Comparison of ENCODE assay signal across 9 mouse cellular contexts in the genomic region with DNA sequence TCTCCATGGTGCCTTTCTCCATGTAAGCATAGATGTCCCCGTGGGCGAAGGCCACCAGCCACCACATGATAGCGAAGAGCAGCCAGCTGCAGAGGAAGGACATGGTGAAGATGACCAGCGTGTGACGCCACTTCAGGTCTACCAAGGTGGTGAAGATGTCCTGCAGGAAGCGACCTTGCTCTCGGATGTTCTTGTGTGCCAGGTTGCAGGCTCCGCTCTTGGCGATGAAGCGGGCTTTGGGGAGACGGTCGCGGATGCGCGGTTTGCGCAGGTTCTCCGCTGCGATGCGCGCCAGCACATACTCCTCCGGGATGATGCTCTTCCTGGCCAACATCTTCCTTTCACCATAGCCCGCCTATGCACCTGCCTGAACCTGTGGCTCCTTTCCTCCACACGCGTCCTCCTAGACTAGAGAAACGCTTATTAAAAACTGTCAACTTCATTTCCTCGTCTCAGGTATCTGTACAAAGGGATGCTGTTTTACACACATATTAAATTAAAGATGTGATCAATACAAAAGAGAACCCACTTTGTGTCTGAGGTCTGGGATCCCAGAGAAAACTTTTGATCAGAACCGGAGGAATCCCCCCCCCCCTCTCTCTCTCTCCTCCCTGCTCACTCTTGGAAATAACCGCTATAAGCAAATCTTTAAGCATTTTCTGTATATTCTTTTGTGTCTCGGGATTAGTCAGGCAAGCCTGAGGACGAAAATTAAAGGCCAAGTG. TPM values are rescaled to one million over a fixed set of nuclear protein-coding genes. Genes with fewer than 3 reads are reported as not detected.
DNase-seq lines count a peak whose midpoint lies in the region; ATAC-seq and TF ChIP-seq lines count a peak whose summit lies in the region.
"Had no signal": no experiment of that assay in that cellular context is flagged by ENCODE, and none has a peak within 500 bp of the region (broad histone marks: within the 10 kb centered on the region; RNA-seq: fewer than 3 reads in every experiment).

No protein-coding gene starts in this region.

- H3K4me3 ChIP-seq in gastrocnemius, adult 2 months, result peak overlapping the region; percentile 71
- peak overlapping the region; percentile 44 for H3K4me3 ChIP-seq in forebrain, postnatal 0 days (ENCODE audit: low read depth, low read length)
- H3K4me3 ChIP-seq in liver, embryonic 12.5 days, result peak overlapping the region; percentile 9
- no peak overlapping the region for H3K4me3 ChIP-seq in thymus, adult 2 months (ENCODE audit: control insufficient read depth, insufficient read depth, low read length)
- H3K4me3 ChIP-seq: erythroblast, embryonic 14.5 days had no signal

- no peak for DNase-seq in gastrocnemius, adult 2 months
- no peak for DNase-seq in gastrocnemius, postnatal 25 days
- DNase-seq in ES-CJ7 (ENCODE audit: low read depth, low spot score), result peak; percentile 37
- DNase-seq in forebrain, postnatal 0 days, result peak; percentile 37
- peak; percentile 19 for DNase-seq in right cerebral cortex, postnatal 4 days
- DNase-seq in thymus, postnatal 0 days (ENCODE audit: low spot score), result no peak
- DNase-seq in thymus, adult 2 months, result no peak

- H3K27ac ChIP-seq in gastrocnemius, adult 2 months, result peak overlapping the region; percentile 72
- no peak overlapping the region for H3K27ac ChIP-seq in forebrain, postnatal 0 days (ENCODE audit: low read depth, low read length)
- no peak overlapping the region for H3K27ac ChIP-seq in liver, embryonic 12.5 days
- H3K27ac ChIP-seq in thymus, adult 2 months (ENCODE audit: control insufficient read depth, insufficient read depth, low read length), result no peak overlapping the region

- H3K36me3 ChIP-seq in forebrain, postnatal 0 days (ENCODE audit: insufficient read depth), result no peaks in the 10 kb centered on the region
- H3K36me3 ChIP-seq in liver, embryonic 12.5 days, result no peaks in the 10 kb centered on the region
- H3K36me3 ChIP-seq in thymus, adult 2 months (ENCODE audit: control insufficient read depth, insufficient read depth, low read length), result no peaks in the 10 kb centered on the region

- H3K4me2 ChIP-seq in forebrain, postnatal 0 days (ENCODE audit: low read depth), result peak overlapping the region; percentile 95
- H3K4me2 ChIP-seq in liver, embryonic 12.5 days, result peak overlapping the region; percentile 35

- no peak overlapping the region for H3K9ac ChIP-seq in forebrain, postnatal 0 days
- H3K9ac ChIP-seq in liver, embryonic 12.5 days, result no peak overlapping the region

- 6% methylated on average over 30 of the region's 30 CpGs for WGBS in forebrain, postnatal 0 days
- WGBS in liver, embryonic 12.5 days (ENCODE audit: insufficient replicate concordance), result 9% methylated on average over 30 of the region's 30 CpGs
- 24% methylated on average over 30 of the region's 30 CpGs for WGBS in thymus, adult 2 months

- intact Hi-C loops in gastrocnemius, adult 2 months (cut with DNase I), result loop anchor here (5.0 kb wide), 1 partner anchor 38 kb away; no protein-coding TSS in a partner anchor

- peaks cover 5% of the 10 kb centered on the region; the same call in 1 of the 2 replicates for H3K4me1 ChIP-seq in forebrain, postnatal 0 days (ENCODE audit: insufficient read depth)
- peaks cover 11% of the 10 kb centered on the region; the same call in 1 of the 2 replicates for H3K4me1 ChIP-seq in liver, embryonic 12.5 days
- peaks cover 8% of the 10 kb centered on the region for H3K4me1 ChIP-seq in thymus, adult 2 months (replicated peaks; ENCODE audit: control insufficient read depth, insufficient read depth, low read length)

- ATAC-seq in forebrain, postnatal 0 days, result no peak
- no peak for ATAC-seq in liver, embryonic 12.5 days

- no peak for TF ChIP-seq CTCF in gastrocnemius, adult 2 months (IDR thresholded peaks at IDR 0.05)
- no peak for TF ChIP-seq CTCF in forebrain, postnatal 0 days (IDR thresholded peaks at IDR 0.05; ENCODE audit: low read depth)
- no peak for TF ChIP-seq CTCF in thymus, adult 2 months (IDR thresholded peaks at IDR 0.05; ENCODE audit: borderline replicate concordance, control insufficient read depth, extremely low read depth, insufficient read depth, low read length, poor library complexity)

- H3K9me3 ChIP-seq in forebrain, postnatal 0 days (ENCODE audit: low read length), result no peaks in the 10 kb centered on the region
- no peaks in the 10 kb centered on the region for H3K9me3 ChIP-seq in liver, embryonic 12.5 days (replicated peaks)

- no peak for TF ChIP-seq POLR2A in thymus, adult 2 months (IDR thresholded peaks at IDR 0.05; ENCODE audit: control insufficient read depth, extremely low read depth, insufficient read depth, low read length, poor library complexity)

- peaks cover 41% of the 10 kb centered on the region for H3K27me3 ChIP-seq in forebrain, postnatal 0 days (ENCODE audit: insufficient read depth, low read length)
- peaks cover 54% of the 10 kb centered on the region for H3K27me3 ChIP-seq in liver, embryonic 12.5 days (replicated peaks)
- H3K27me3 ChIP-seq in thymus, adult 2 months (ENCODE audit: control insufficient read depth, insufficient read depth, low read length), result peaks cover 16% of the 10 kb centered on the region

RNA-seq across cellular contexts. Expression of a gene that starts 1.2 kb away (rescaled TPM):
- total RNA-seq in gastrocnemius, adult 2 months (2021), result 1 to 10 TPM; 8.2 to 8.4 TPM
- total RNA-seq in gastrocnemius, postnatal 25 days (2021), result 1 to 10 TPM; 8.2 to 8.8 TPM
- total RNA-seq in forebrain, postnatal 0 days (2014; rRNA removed), result 8.8 and 10.0 TPM in 2 replicates
- 8.2 and 8.9 TPM in 2 replicates for polyA plus RNA-seq in forebrain, postnatal 0 days (2015; fragmentation: Nextera tagmentation; extraction: Ambion mirVana)
- 2.5 and 3.1 TPM in 2 replicates for polyA plus RNA-seq in liver, embryonic 12.5 days (2016; fragmentation: Nextera tagmentation; extraction: Ambion mirVana)
- polyA plus RNA-seq in thymus, postnatal 0 days (2015; fragmentation: Nextera tagmentation; extraction: Ambion mirVana), result 11.2 and 12.1 TPM in 2 replicates
- polyA plus RNA-seq in thymus, adult 2 months (2012; rRNA removed), result 3.1 and 3.9 TPM in 2 replicates
- polyA plus RNA-seq: erythroblast, embryonic 14.5 days had no signal

Comparison
In these comparisons a context has a peak if more than half of its experiments do, and no peak if none do; other contexts are left out.
1. DNase-seq: peak in ES-CJ7 (single experiment), forebrain, postnatal 0 days (single experiment) and right cerebral cortex, postnatal 4 days (single experiment); none in gastrocnemius, adult 2 months (single experiment), gastrocnemius, postnatal 25 days (single experiment), thymus, postnatal 0 days (single experiment) and thymus, adult 2 months (single experiment).